Mouse (Mus musculus) CH12.LX (cell line): ENCODE results near the gene Chpf2.

ENCODE experiments used
- CTCF ChIP-seq, 2 experiments: IDR thresholded peaks in 1 of 2; conservative IDR thresholded peaks in 1 of 2; 2 replicates each; pipeline ENCODE4 v1.5.1; 2011 to 2012; ENCODE audit warnings: low read depth in 2 of 2, low read length in 2 of 2, improper control_type of control experiment in 1 of 2, inconsistent platforms in 1 of 2, mild to moderate bottlenecking in 1 of 2, moderate library complexity in 1 of 2
- HCFC1 ChIP-seq: IDR thresholded peaks from 2 replicates; pipeline ENCODE4 v1.6.1; 2012; ENCODE audit warnings: low read depth, mild to moderate bottlenecking, inconsistent platforms, low read length, improper control_type of control experiment
- JUND ChIP-seq: conservative IDR thresholded peaks from 2 replicates; pipeline ENCODE4 v1.6.1; 2011; ENCODE audit warnings: low read depth, low read length, improper control_type of control experiment
- MAX ChIP-seq: IDR thresholded peaks from 2 replicates; pipeline ENCODE4 v1.6.1; 2011; ENCODE audit warnings: low read length, improper control_type of control experiment
- MXI1 ChIP-seq: IDR thresholded peaks from 2 replicates; pipeline ENCODE4 v1.6.1; 2011; ENCODE audit warnings: mild to moderate bottlenecking, low read depth, low read length, improper control_type of control experiment
- POLR2A ChIP-seq: IDR thresholded peaks from 2 replicates; pipeline ENCODE4 v1.6.1; 2011; ENCODE audit warnings: low read depth, mild to moderate bottlenecking, improper control_type of control experiment, low read length
- TBP ChIP-seq: conservative IDR thresholded peaks from 2 replicates; pipeline ENCODE4 v1.6.1; 2011; ENCODE audit warnings: low read depth, low read length, improper control_type of control experiment
- ZKSCAN1 ChIP-seq: IDR thresholded peaks from 2 replicates; pipeline ENCODE4 v1.6.1; 2012; ENCODE audit warnings: low read depth, inconsistent platforms, low read length, improper control_type of control experiment, borderline replicate concordance
- ZMIZ1 ChIP-seq: IDR thresholded peaks from 2 replicates; pipeline ENCODE4 v1.6.1; 2012; ENCODE audit warnings: low read depth, mild to moderate bottlenecking, inconsistent platforms, low read length, improper control_type of control experiment
- ZNF384 ChIP-seq: IDR thresholded peaks from 2 replicates; pipeline ENCODE4 v1.6.1; 2012; ENCODE audit warnings: low read depth, low read length, improper control_type of control experiment, inconsistent platforms

DNA sequence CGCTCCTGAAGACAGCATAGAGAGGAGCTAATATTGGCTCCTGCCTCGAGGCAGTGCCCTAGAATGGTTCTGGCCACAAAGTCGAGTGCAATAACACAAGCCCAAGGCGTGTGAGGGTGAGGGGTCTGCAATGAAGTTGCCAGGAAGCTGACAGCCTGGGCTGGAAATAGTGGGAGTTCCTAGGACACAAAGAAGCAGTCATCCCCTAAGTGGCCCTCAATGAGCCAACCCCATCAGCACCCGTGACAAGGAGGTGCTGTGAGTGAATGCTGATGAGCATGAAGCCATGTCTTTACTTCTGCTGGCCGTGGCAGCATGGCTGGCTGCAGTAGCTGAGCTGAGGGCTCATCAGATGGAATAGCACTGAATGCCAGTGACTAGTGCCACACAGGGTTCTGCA lies 28.6 kb downstream of the Chpf2 start:
- no peak for TF ChIP-seq POLR2A
- no peak for TF ChIP-seq CTCF (conservative IDR thresholded peaks at IDR 0.05 in 1 of 2, IDR thresholded peaks at IDR 0.05 in 1 of 2; ENCODE audit: low read depth in 2 of 2, low read length in 2 of 2)
- TF ChIP-seq JUND: no peak
- TF ChIP-seq MAX: no peak
- TF ChIP-seq MXI1: no peak
- no peak for TF ChIP-seq TBP
- no peak for TF ChIP-seq ZNF384
- TF ChIP-seq HCFC1: no peak
- TF ChIP-seq ZMIZ1: no peak
- TF ChIP-seq ZKSCAN1: no peak
